22 mouse cellular contexts compared by ENCODE assay signal in the genomic region with DNA sequence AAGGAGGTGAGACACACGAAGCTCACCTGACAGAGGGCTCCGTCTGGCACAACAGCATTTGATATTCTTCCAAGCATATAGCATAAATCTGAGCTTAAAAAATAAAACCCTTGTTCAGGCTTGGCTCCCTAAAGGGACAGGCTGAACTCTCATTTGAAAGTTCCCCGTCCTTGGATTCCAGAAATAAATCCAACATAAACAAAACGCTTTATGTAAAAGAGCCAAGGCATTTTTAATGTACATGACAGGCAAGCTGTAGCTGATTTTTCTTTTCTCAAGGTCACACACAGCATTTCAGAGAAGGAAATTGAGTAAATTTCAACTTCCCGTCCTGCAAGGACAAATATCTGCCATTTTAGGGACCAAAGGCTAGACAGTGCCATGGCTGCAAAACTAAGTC.
DNase-seq lines count a peak whose midpoint lies in the region; ATAC-seq and TF ChIP-seq lines count a peak whose summit lies in the region.
"Had no signal": no experiment of that assay in that cellular context is flagged by ENCODE, and none has a peak within 500 bp of the region (broad histone marks: within the 10 kb centered on the region; RNA-seq: fewer than 3 reads in every experiment).

No protein-coding gene starts in this region.

- no peaks in the 10 kb centered on the region for H3K9me3 ChIP-seq in intestine, embryonic 14.5 days (ENCODE audit: control insufficient read depth, low read length)
- H3K9me3 ChIP-seq in intestine, postnatal 0 days (ENCODE audit: control insufficient read depth): no peaks in the 10 kb centered on the region
- no peaks in the 10 kb centered on the region for H3K9me3 ChIP-seq in lung, embryonic 15.5 days
- H3K9me3 ChIP-seq in intestine, embryonic 16.5 days (ENCODE audit: control insufficient read depth, low read length): no peaks in the 10 kb centered on the region
- H3K9me3 ChIP-seq: embryonic facial prominence, embryonic 13.5 days; hindbrain, embryonic 12.5 days; limb, embryonic 15.5 days; liver, embryonic 15.5 days; midbrain, embryonic 10.5 days had no signal

- H3K4me1 ChIP-seq in intestine, embryonic 14.5 days (replicated peaks; ENCODE audit: control insufficient read depth, insufficient read depth, low read length): peaks cover 27% of the 10 kb centered on the region
- H3K4me1 ChIP-seq in intestine, postnatal 0 days (replicated peaks; ENCODE audit: control insufficient read depth, insufficient read depth, low read length): no peaks in the 10 kb centered on the region
- H3K4me1 ChIP-seq in lung, embryonic 15.5 days: peaks cover 48% of the 10 kb centered on the region
- peaks cover 15% of the 10 kb centered on the region; the same call in 1 of the 2 replicates for H3K4me1 ChIP-seq in intestine, embryonic 16.5 days (ENCODE audit: control insufficient read depth, insufficient read depth, low read length)
- H3K4me1 ChIP-seq: hindbrain, embryonic 12.5 days; midbrain, embryonic 10.5 days had no signal

- DNase-seq in intestine, embryonic 14.5 days (ENCODE audit: low spot score): no peak
- no peak for DNase-seq in lung, postnatal 36 days
- DNase-seq in adrenal gland, adult (ENCODE audit: inconsistent age in 2 of 2, low spot score in 1 of 2): no peak
- DNase-seq: adrenal gland, adult 8-10 months; cerebellum, adult 11-12 months; cerebellum, postnatal 25 days; gastrocnemius, adult 2 months; heart, postnatal 14 days; kidney, adult 9 months; left cerebral cortex, postnatal 4 days; right cerebral cortex, adult 18-20 months had no signal

- H3K36me3 ChIP-seq in intestine, embryonic 14.5 days (ENCODE audit: control insufficient read depth, insufficient read depth, low read length): no peaks in the 10 kb centered on the region
- H3K36me3 ChIP-seq in intestine, postnatal 0 days (ENCODE audit: control insufficient read depth, insufficient read depth): no peaks in the 10 kb centered on the region
- H3K36me3 ChIP-seq in lung, embryonic 15.5 days: no peaks in the 10 kb centered on the region
- no peaks in the 10 kb centered on the region for H3K36me3 ChIP-seq in intestine, embryonic 16.5 days (ENCODE audit: control insufficient read depth, insufficient read depth, low read length)
- H3K36me3 ChIP-seq: embryonic facial prominence, embryonic 13.5 days; hindbrain, embryonic 12.5 days; limb, embryonic 15.5 days; liver, embryonic 15.5 days; midbrain, embryonic 10.5 days had no signal

- WGBS in intestine, embryonic 14.5 days: 43% methylated on average over 5 of the region's 5 CpGs
- WGBS in intestine, postnatal 0 days: 58% methylated on average over 5 of the region's 5 CpGs
- 30% methylated on average over 5 of the region's 5 CpGs for WGBS in lung, embryonic 15.5 days
- 52% methylated on average over 5 of the region's 5 CpGs for WGBS in intestine, embryonic 16.5 days

- no peaks in the 10 kb centered on the region for H3K27me3 ChIP-seq in intestine, embryonic 14.5 days (replicated peaks; ENCODE audit: control insufficient read depth, insufficient read depth, low read length)
- no peaks in the 10 kb centered on the region for H3K27me3 ChIP-seq in intestine, postnatal 0 days (replicated peaks; ENCODE audit: control insufficient read depth, insufficient read depth, low read length)
- H3K27me3 ChIP-seq in lung, embryonic 15.5 days: no peaks in the 10 kb centered on the region
- H3K27me3 ChIP-seq in intestine, embryonic 16.5 days (replicated peaks; ENCODE audit: control insufficient read depth, insufficient read depth, low read length): no peaks in the 10 kb centered on the region
- H3K27me3 ChIP-seq: hindbrain, embryonic 12.5 days; limb, embryonic 15.5 days; liver, embryonic 15.5 days had no signal

- H3K4me2 ChIP-seq in intestine, embryonic 14.5 days (ENCODE audit: low read length): peak overlapping the region; percentile 15; the same call in 1 of the 2 replicates
- H3K4me2 ChIP-seq in intestine, postnatal 0 days (replicated peaks; ENCODE audit: low read depth): no peak overlapping the region
- H3K4me2 ChIP-seq in lung, embryonic 15.5 days: peak overlapping the region; percentile 25; the same call in 1 of the 2 replicates
- H3K4me2 ChIP-seq in intestine, embryonic 16.5 days (ENCODE audit: low read depth, low read length): no peak overlapping the region
- H3K4me2 ChIP-seq: embryonic facial prominence, embryonic 13.5 days; hindbrain, embryonic 12.5 days; limb, embryonic 15.5 days; liver, embryonic 15.5 days had no signal

- no peak for TF ChIP-seq CTCF in intestine, postnatal 0 days (IDR thresholded peaks at IDR 0.05; ENCODE audit: low read depth)

- H3K27ac ChIP-seq in intestine, embryonic 14.5 days (ENCODE audit: low read depth): peak overlapping the region; percentile 54; the same call in 1 of the 2 replicates
- no peak overlapping the region for H3K27ac ChIP-seq in intestine, postnatal 0 days (ENCODE audit: low read depth, low read length)
- H3K27ac ChIP-seq in lung, embryonic 15.5 days: peak overlapping the region; percentile 83
- H3K27ac ChIP-seq in intestine, embryonic 16.5 days (ENCODE audit: low read length): peak overlapping the region; percentile 59; the same call in 1 of the 2 replicates
- H3K27ac ChIP-seq: embryonic facial prominence, embryonic 13.5 days; gastrocnemius, adult 2 months; hindbrain, embryonic 12.5 days; limb, embryonic 15.5 days; liver, embryonic 15.5 days; midbrain, embryonic 10.5 days had no signal

- no peak overlapping the region for H3K9ac ChIP-seq in intestine, embryonic 14.5 days (ENCODE audit: low read length)
- H3K9ac ChIP-seq in intestine, postnatal 0 days (ENCODE audit: low read depth, low read length): no peak overlapping the region
- H3K9ac ChIP-seq in lung, embryonic 15.5 days: no peak overlapping the region
- no peak overlapping the region for H3K9ac ChIP-seq in intestine, embryonic 16.5 days (ENCODE audit: low read depth, low read length)
- H3K9ac ChIP-seq: embryonic facial prominence, embryonic 13.5 days; hindbrain, embryonic 12.5 days; limb, embryonic 15.5 days; liver, embryonic 15.5 days had no signal

- no peak for ATAC-seq in intestine, embryonic 14.5 days (replicated peaks; ENCODE audit: low FRiP score, low TSS enrichment, low read depth)
- no peak for ATAC-seq in intestine, postnatal 0 days
- ATAC-seq in lung, embryonic 15.5 days (ENCODE audit: borderline replicate concordance, extremely low read depth, low FRiP score, low TSS enrichment): peak; percentile 60
- no peak for ATAC-seq in intestine, embryonic 16.5 days
- ATAC-seq in inflammation-experienced regulatory T-cells, adult 6 months: no peak
- ATAC-seq: forebrain, embryonic 14.5 days; midbrain, embryonic 16.5 days had no signal

- no peak overlapping the region for H3K4me3 ChIP-seq in intestine, embryonic 14.5 days (ENCODE audit: low read depth, low read length)
- H3K4me3 ChIP-seq in intestine, postnatal 0 days (ENCODE audit: low read depth, low read length): no peak overlapping the region
- no peak overlapping the region for H3K4me3 ChIP-seq in lung, embryonic 15.5 days
- H3K4me3 ChIP-seq in intestine, embryonic 16.5 days (ENCODE audit: low read length): no peak overlapping the region
- H3K4me3 ChIP-seq: embryonic facial prominence, embryonic 13.5 days; gastrocnemius, adult 2 months; hindbrain, embryonic 12.5 days; limb, embryonic 15.5 days; liver, embryonic 15.5 days; midbrain, embryonic 10.5 days had no signal

Comparison
In these comparisons a context has a peak if more than half of its experiments do, and no peak if none do; other contexts are left out.
1. H3K4me2 ChIP-seq: peak in intestine, embryonic 14.5 days (single experiment) and lung, embryonic 15.5 days (single experiment); none in intestine, postnatal 0 days (single experiment) and intestine, embryonic 16.5 days (single experiment).